Mouse (Mus musculus) duodenum, adult 2 months (tissue): ENCODE results near the gene Ppp1r12b. TPM values are rescaled to one million over a fixed set of nuclear protein-coding genes. Genes with fewer than 3 reads are reported as not detected.

Experiments used
- polyA plus RNA-seq: library from polyadenylated mRNA; depleted of rRNA; stranded (reverse); fragments of >200 nt; gene quantifications from 2 replicates; pipeline ENCODE4 v1.2.3, GENCODE M21; 2012; ENCODE audit warnings: low replicate concordance; rRNA removed

The Ppp1r12b gene
- polyA plus RNA-seq = 7.6 and 11.9 TPM in 2 replicates

GRCm38 (mm10) chr1:134955637-134956176, at the start of gene Ppp1r12b:
Ppp1r12b (minus strand) TSS chr1:134955942.

GRCm38 (mm10) chr1:134962053-134962803, 6.5 kb upstream of the Ppp1r12b start, which contains the start of gene Ube2t:
Ube2t (plus strand) TSS chr1:134962565.

Other genes starting within 250 kb of the Ppp1r12b start
- gene Ube2t, start 6.6 kb upstream of the Ppp1r12b start, polyA plus RNA-seq = 0.70 and 5.1 TPM in 2 replicates
- gene Lgr6, start 149.3 kb upstream of the Ppp1r12b start, polyA plus RNA-seq = 0.32 TPM in 1 of 2 replicates, not detected in the other
- gene Ptpn7, start 176.8 kb upstream of the Ppp1r12b start, polyA plus RNA-seq = 2.9 and 4.0 TPM in 2 replicates
- gene Arl8a, start 190.9 kb upstream of the Ppp1r12b start, polyA plus RNA-seq = 40.2 and 76.9 TPM in 2 replicates
- gene Gpr37l1, start 211.7 kb upstream of the Ppp1r12b start, polyA plus RNA-seq = 2.1 and 2.8 TPM in 2 replicates